Mouse (Mus musculus) limb, embryonic 10.5 days (tissue): ENCODE results near the gene Agbl3. TPM values are rescaled to one million over a fixed set of nuclear protein-coding genes. Genes with fewer than 3 reads are reported as not detected.

ENCODE experiments used
- DNase-seq: peaks from one replicate; pipeline ENCODE4 v3.0.0-alpha.2; 2017; ENCODE audit warnings: low spot score
- H3K27ac ChIP-seq: fragments of 300-500 bp; sonication (generic); 2 replicates; pipeline ENCODE4 v1.5.1; 2016; ENCODE audit warnings: mild to moderate bottlenecking
- H3K27me3 ChIP-seq: fragments of 300-500 bp; sonication (generic); 2 replicates; pipeline ENCODE4 v1.6.1; 2016; ENCODE audit warnings: low read depth, mild to moderate bottlenecking; ENCODE audit not compliant: poor library complexity, severe bottlenecking
- H3K36me3 ChIP-seq: fragments of 300-500 bp; sonication (generic); 2 replicates; pipeline ENCODE4 v1.6.1; 2016; ENCODE audit warnings: mild to moderate bottlenecking, moderate library complexity
- H3K4me1 ChIP-seq: fragments of 300-500 bp; sonication (generic); 2 replicates; pipeline ENCODE4 v1.6.1; 2016
- H3K4me3 ChIP-seq: fragments of 300-500 bp; sonication (generic); 2 replicates; pipeline ENCODE4 v1.5.1; 2016; ENCODE audit warnings: mild to moderate bottlenecking, moderate library complexity
- H3K9me3 ChIP-seq: fragments of 300-500 bp; sonication (generic); replicated peaks from 2 replicates; pipeline ENCODE4 v1.6.1; 2016; ENCODE audit warnings: mild to moderate bottlenecking
- WGBS: fragments of 180-500 bp; shearing (Covaris S2); methylation state at CpG from one replicate; pipeline ENCODE4 v1.1.7; 2016; 5-methylcytosine and 5-hydroxymethylcytosine counted together
- polyA plus RNA-seq: library from polyadenylated mRNA; unstranded; fragments of >200 nt; fragmentation: Nextera tagmentation; extraction: Ambion mirVana; gene quantifications from 2 replicates; pipeline ENCODE4 v1.2.1, GENCODE M21; 2016

The Agbl3 gene
- polyA plus RNA-seq, 1 experiment from 2014 or later = 4.7 TPM

- Histone ChIP-seq H3K36me3 (peaks cover 16% of the 10 kb centered on the region), H3K9me3 (no peaks in the 10 kb centered on the region), H3K27me3 (no peaks in the 10 kb centered on the region), H3K27ac (peak overlapping the region; percentile 44; the same call in 1 of the 2 replicates), H3K4me3 (no peak overlapping the region), H3K4me1 (no peaks in the 10 kb centered on the region)
- no peak for DNase-seq
- 80% methylated on average over 13 of the region's 13 CpGs for WGBS
These were observed 89.1 kb downstream of the Agbl3 start for GRCm38 (mm10) chr6:34869225-34869915.

GRCm38 (mm10) chr6:34870136-34870535 lies 89.9 kb downstream of the Agbl3 start:
- Histone ChIP-seq H3K27ac (peak overlapping the region; percentile 44; the same call in 1 of the 2 replicates), H3K27me3 (no peaks in the 10 kb centered on the region), H3K4me1 (no peaks in the 10 kb centered on the region), H3K9me3 (no peaks in the 10 kb centered on the region), H3K4me3 (no peak overlapping the region), H3K36me3 (peaks cover 23% of the 10 kb centered on the region)
- no peak for DNase-seq
- WGBS = 84% methylated on average over 5 of the region's 5 CpGs

GRCm38 (mm10) chr6:34870724-34871123 lies 90.5 kb downstream of the Agbl3 start:
- H3K9me3 ChIP-seq = no peaks in the 10 kb centered on the region
- DNase-seq = no peak
- H3K4me1 ChIP-seq = 0 out of 2 replicates have a peak, but pooled peaks cover 2% of the 10 kb centered on the region
- peaks cover 29% of the 10 kb centered on the region for H3K36me3 ChIP-seq
- 90% methylated on average over 5 of the region's 5 CpGs for WGBS
- no peaks in the 10 kb centered on the region for H3K27me3 ChIP-seq
- H3K27ac ChIP-seq = no peak overlapping the region
- no peak overlapping the region for H3K4me3 ChIP-seq

- WGBS = 92% methylated on average over 7 of the region's 7 CpGs
These were observed 91.7 kb downstream of the Agbl3 start for GRCm38 (mm10) chr6:34871929-34872328.

GRCm38 (mm10) chr6:34872871-34873270 lies 92.6 kb downstream of the Agbl3 start:
- Histone ChIP-seq H3K4me1 (peaks cover 15% of the 10 kb centered on the region), H3K9me3 (no peaks in the 10 kb centered on the region), H3K4me3 (no peak overlapping the region), H3K27me3 (no peaks in the 10 kb centered on the region), H3K27ac (no peak overlapping the region), H3K36me3 (peaks cover 36% of the 10 kb centered on the region)
- no peak for DNase-seq
- 88% methylated on average over 10 of the region's 10 CpGs for WGBS

More at GRCm38 (mm10) chr6:34871929-34872328, 91.7 kb downstream of the Agbl3 start:
- no peak overlapping the region for H3K4me3 ChIP-seq
- no peaks in the 10 kb centered on the region for H3K9me3 ChIP-seq
- DNase-seq = peak; percentile 21
- H3K27ac ChIP-seq = no peak overlapping the region
- H3K27me3 ChIP-seq = no peaks in the 10 kb centered on the region
- H3K36me3 ChIP-seq = peaks cover 36% of the 10 kb centered on the region
- H3K4me1 ChIP-seq = peaks cover 10% of the 10 kb centered on the region

GRCm38 (mm10) chr6:34874101-34874921 lies 94.1 kb downstream of the Agbl3 start:
- no peaks in the 10 kb centered on the region for H3K9me3 ChIP-seq
- H3K36me3 ChIP-seq = peaks cover 36% of the 10 kb centered on the region
- WGBS = 75% methylated on average over 21 of the region's 21 CpGs
- no peak overlapping the region for H3K4me3 ChIP-seq
- H3K27me3 ChIP-seq = no peaks in the 10 kb centered on the region
- DNase-seq = peak; percentile 25
- no peak overlapping the region for H3K27ac ChIP-seq
- H3K4me1 ChIP-seq = peaks cover 27% of the 10 kb centered on the region

- peak; percentile 29 for DNase-seq
- no peaks in the 10 kb centered on the region for H3K27me3 ChIP-seq
- 87% methylated on average over 15 of the region's 15 CpGs for WGBS
- peaks cover 38% of the 10 kb centered on the region for H3K36me3 ChIP-seq
- no peak overlapping the region for H3K4me3 ChIP-seq
- H3K9me3 ChIP-seq = no peaks in the 10 kb centered on the region
- 0 out of 2 replicates have a peak overlapping the region, but pooled peaks have one; percentile 19 for H3K27ac ChIP-seq
- peaks cover 27% of the 10 kb centered on the region for H3K4me1 ChIP-seq
These were observed 95.1 kb downstream of the Agbl3 start for GRCm38 (mm10) chr6:34875268-34875761.

GRCm38 (mm10) chr6:34875966-34876834 lies 96.0 kb downstream of the Agbl3 start:
- H3K27me3 ChIP-seq = no peaks in the 10 kb centered on the region
- peak; percentile 30 for DNase-seq
- peak overlapping the region; percentile 92; the same call in 1 of the 2 replicates for H3K27ac ChIP-seq
- peak overlapping the region; percentile 79 for H3K4me3 ChIP-seq
- H3K9me3 ChIP-seq = no peaks in the 10 kb centered on the region
- WGBS = 54% methylated on average over 12 of the region's 12 CpGs
- peaks cover 47% of the 10 kb centered on the region for H3K36me3 ChIP-seq
- peaks cover 27% of the 10 kb centered on the region for H3K4me1 ChIP-seq

GRCm38 (mm10) chr6:34876835-34877156 lies 96.6 kb downstream of the Agbl3 start:
- Histone ChIP-seq H3K36me3 (peaks cover 51% of the 10 kb centered on the region), H3K9me3 (no peaks in the 10 kb centered on the region), H3K27me3 (no peaks in the 10 kb centered on the region), H3K4me1 (peaks cover 27% of the 10 kb centered on the region), H3K27ac (peak overlapping the region; percentile 92), H3K4me3 (peak overlapping the region; percentile 79)
- 12% methylated on average over 2 of the region's 2 CpGs for WGBS
- DNase-seq = peak; percentile 31

- no peaks in the 10 kb centered on the region for H3K27me3 ChIP-seq
- H3K27ac ChIP-seq = peak within 1 kb of the TSS; percentile 92
- WGBS = under 1% methylated on average over 55 of the region's 56 CpGs
- H3K9me3 ChIP-seq = no peaks in the 10 kb centered on the region
- DNase-seq = peak; percentile 95
- H3K4me1 ChIP-seq = peaks cover 27% of the 10 kb centered on the region
- peak within 1 kb of the TSS; percentile 79 for H3K4me3 ChIP-seq
- peaks cover 58% of the 10 kb centered on the region for H3K36me3 ChIP-seq
These were observed 97.5 kb downstream of the Agbl3 start, which contains the start of gene Cyren for GRCm38 (mm10) chr6:34877509-34878321. TSS of gene Cyren (minus strand) at chr6:34878060.

GRCm38 (mm10) chr6:34879101-34879740 lies 99.0 kb downstream of the Agbl3 start:
- Histone ChIP-seq H3K4me3 (no peak overlapping the region), H3K36me3 (peaks cover 53% of the 10 kb centered on the region), H3K27me3 (no peaks in the 10 kb centered on the region), H3K4me1 (peaks cover 27% of the 10 kb centered on the region), H3K9me3 (no peaks in the 10 kb centered on the region), H3K27ac (no peak overlapping the region)
- WGBS = 92% methylated on average over 16 of the region's 16 CpGs
- DNase-seq = no peak
